Mouse (Mus musculus) heart, embryonic 12.5 days (tissue): ENCODE results near the gene Tax1bp1. TPM values are rescaled to one million over a fixed set of nuclear protein-coding genes. Genes with fewer than 3 reads are reported as not detected.

Experiments used
- ATAC-seq: fragments of 200-750 bp; cut with Nextera tagmentation; 2 replicates; pipeline ENCODE4 v1.8.0; 2017; ENCODE audit warnings: moderate TSS enrichment, moderate library complexity; ENCODE audit not compliant: insufficient number of reproducible peaks, low FRiP score
- H3K27ac ChIP-seq: fragments of 300-500 bp; sonication (generic); 2 replicates; pipeline ENCODE4 v1.5.1; 2016; ENCODE audit warnings: mild to moderate bottlenecking, moderate library complexity; ENCODE audit not compliant: poor library complexity, severe bottlenecking
- H3K27me3 ChIP-seq: fragments of 300-500 bp; sonication (generic); replicated peaks from 2 replicates; pipeline ENCODE4 v1.6.1; 2016; ENCODE audit warnings: mild to moderate bottlenecking, moderate library complexity
- H3K36me3 ChIP-seq: fragments of 300-500 bp; sonication (generic); 2 replicates; pipeline ENCODE4 v1.6.1; 2016; ENCODE audit warnings: mild to moderate bottlenecking, moderate library complexity
- H3K4me1 ChIP-seq: fragments of 300-500 bp; sonication (generic); replicated peaks from 2 replicates; pipeline ENCODE4 v1.6.1; 2016; ENCODE audit warnings: mild to moderate bottlenecking
- H3K4me2 ChIP-seq: fragments of 300-500 bp; sonication (generic); 2 replicates; pipeline ENCODE4 v1.6.1; 2016; ENCODE audit warnings: mild to moderate bottlenecking, moderate library complexity
- H3K4me3 ChIP-seq: fragments of 300-500 bp; sonication (generic); 2 replicates; pipeline ENCODE4 v1.5.1; 2016; ENCODE audit warnings: mild to moderate bottlenecking
- H3K9ac ChIP-seq: fragments of 300-500 bp; sonication (generic); 2 replicates; pipeline ENCODE4 v1.6.1; 2016; ENCODE audit warnings: mild to moderate bottlenecking, moderate library complexity
- H3K9me3 ChIP-seq: fragments of 300-500 bp; sonication (generic); replicated peaks from 2 replicates; pipeline ENCODE4 v1.6.1; 2016; ENCODE audit warnings: mild to moderate bottlenecking, moderate library complexity
- WGBS: fragments of 180-500 bp; shearing (Covaris S2); methylation state at CpG from one replicate; pipeline ENCODE4 v1.1.7; 2016; 5-methylcytosine and 5-hydroxymethylcytosine counted together
- polyA plus RNA-seq: library from polyadenylated mRNA; unstranded; fragments of >200 nt; fragmentation: Nextera tagmentation; extraction: Ambion mirVana; gene quantifications from 2 replicates; pipeline ENCODE4 v1.2.1, GENCODE M21; 2016

Gene Tax1bp1
- polyA plus RNA-seq, 1 experiment from 2014 or later, result 102 TPM

GRCm38 (mm10) chr6:52775350-52775749 lies 61.8 kb downstream of the Tax1bp1 start:
- H3K9me3 ChIP-seq, result no peaks in the 10 kb centered on the region
- H3K27ac ChIP-seq, result no peak overlapping the region
- ATAC-seq, result peak; percentile 45; the same call in 1 of the 2 replicates
- H3K27me3 ChIP-seq, result no peaks in the 10 kb centered on the region
- H3K4me1 ChIP-seq, result peaks cover 8% of the 10 kb centered on the region; the same call in 1 of the 2 replicates
- H3K4me2 ChIP-seq, result no peak overlapping the region
- no peak overlapping the region for H3K4me3 ChIP-seq
- H3K9ac ChIP-seq, result no peak overlapping the region
- WGBS, result 74% methylated on average over 3 of the region's 3 CpGs
- peaks cover 8% of the 10 kb centered on the region; the same call in 1 of the 2 replicates for H3K36me3 ChIP-seq

GRCm38 (mm10) chr6:52775956-52776355 lies 62.4 kb downstream of the Tax1bp1 start:
- Histone ChIP-seq H3K27me3 (no peaks in the 10 kb centered on the region), H3K36me3 (peaks cover 4% of the 10 kb centered on the region; the same call in 1 of the 2 replicates), H3K9me3 (no peaks in the 10 kb centered on the region), H3K4me1 (peaks cover 8% of the 10 kb centered on the region; the same call in 1 of the 2 replicates), H3K27ac (no peak overlapping the region), H3K4me3 (no peak overlapping the region), H3K9ac (no peak overlapping the region), H3K4me2 (no peak overlapping the region)
- 80% methylated on average over 8 of the region's 8 CpGs for WGBS
- ATAC-seq, result no peak

GRCm38 (mm10) chr6:52777034-52777433 lies 63.5 kb downstream of the Tax1bp1 start:
- Histone ChIP-seq H3K9ac (no peak overlapping the region), H3K4me3 (no peak overlapping the region), H3K4me2 (no peak overlapping the region), H3K27ac (no peak overlapping the region), H3K27me3 (no peaks in the 10 kb centered on the region), H3K9me3 (no peaks in the 10 kb centered on the region), H3K36me3 (peaks cover under 1% of the 10 kb centered on the region; the same call in 1 of the 2 replicates), H3K4me1 (peaks cover 8% of the 10 kb centered on the region; the same call in 1 of the 2 replicates)
- no peak for ATAC-seq
- WGBS, result 86% methylated on average over 8 of the region's 8 CpGs

- peaks cover 8% of the 10 kb centered on the region; the same call in 1 of the 2 replicates for H3K4me1 ChIP-seq
Measured at GRCm38 (mm10) chr6:52778523-52778922, 65.0 kb downstream of the Tax1bp1 start.

GRCm38 (mm10) chr6:52779546-52779945 lies 66.0 kb downstream of the Tax1bp1 start:
- Histone ChIP-seq H3K4me2 (no peak overlapping the region), H3K4me3 (no peak overlapping the region), H3K27ac (no peak overlapping the region), H3K9ac (no peak overlapping the region), H3K36me3 (no peaks in the 10 kb centered on the region), H3K4me1 (peaks cover 8% of the 10 kb centered on the region; the same call in 1 of the 2 replicates), H3K9me3 (0 out of 2 replicates have a peak, but pooled peaks cover 2% of the 10 kb centered on the region), H3K27me3 (no peaks in the 10 kb centered on the region)
- no peak for ATAC-seq
- 82% methylated on average over 5 of the region's 5 CpGs for WGBS

More at GRCm38 (mm10) chr6:52778523-52778922, 65.0 kb downstream of the Tax1bp1 start:
- Histone ChIP-seq H3K4me3 (no peak overlapping the region), H3K4me2 (no peak overlapping the region), H3K27ac (no peak overlapping the region), H3K9me3 (no peaks in the 10 kb centered on the region), H3K36me3 (no peaks in the 10 kb centered on the region), H3K9ac (no peak overlapping the region), H3K27me3 (no peaks in the 10 kb centered on the region)
- 89% methylated on average over 5 of the region's 5 CpGs for WGBS
- ATAC-seq, result no peak

- no peaks in the 10 kb centered on the region for H3K9me3 ChIP-seq
- no peaks in the 10 kb centered on the region for H3K36me3 ChIP-seq
- peaks cover 32% of the 10 kb centered on the region for H3K4me1 ChIP-seq
- no peak overlapping the region for H3K27ac ChIP-seq
- no peaks in the 10 kb centered on the region for H3K27me3 ChIP-seq
- H3K4me2 ChIP-seq, result no peak overlapping the region
- no peak overlapping the region for H3K4me3 ChIP-seq
- WGBS, result 44% methylated on average over 10 of the region's 10 CpGs
- no peak overlapping the region for H3K9ac ChIP-seq
- ATAC-seq, result no peak
Measured at GRCm38 (mm10) chr6:52790316-52790715, 76.8 kb downstream of the Tax1bp1 start.

GRCm38 (mm10) chr6:52790781-52791180 lies 77.3 kb downstream of the Tax1bp1 start:
- Histone ChIP-seq H3K4me2 (no peak overlapping the region), H3K9me3 (no peaks in the 10 kb centered on the region), H3K4me1 (peaks cover 34% of the 10 kb centered on the region), H3K4me3 (no peak overlapping the region), H3K27ac (no peak overlapping the region), H3K36me3 (no peaks in the 10 kb centered on the region), H3K27me3 (no peaks in the 10 kb centered on the region), H3K9ac (no peak overlapping the region)
- WGBS, result 74% methylated on average over 4 of the region's 4 CpGs
- ATAC-seq, result no peak

GRCm38 (mm10) chr6:52792455-52792854 lies 78.9 kb downstream of the Tax1bp1 start:
- H3K27me3 ChIP-seq, result no peaks in the 10 kb centered on the region
- 0 out of 2 replicates have a peak, but pooled peaks have one; percentile 14 for ATAC-seq
- H3K36me3 ChIP-seq, result no peaks in the 10 kb centered on the region
- H3K4me1 ChIP-seq, result peaks cover 50% of the 10 kb centered on the region
- 68% methylated on average over 3 of the region's 3 CpGs for whole genome bisulfite sequencing
- peak overlapping the region; percentile 1; the same call in 1 of the 2 replicates for H3K27ac ChIP-seq
- no peak overlapping the region for H3K9ac ChIP-seq
- no peak overlapping the region for H3K4me2 ChIP-seq
- H3K4me3 ChIP-seq, result no peak overlapping the region
- no peaks in the 10 kb centered on the region for H3K9me3 ChIP-seq

GRCm38 (mm10) chr6:52795029-52795841 lies 81.7 kb downstream of the Tax1bp1 start:
- peaks cover 48% of the 10 kb centered on the region for H3K4me1 ChIP-seq
- H3K27ac ChIP-seq, result peak overlapping the region; percentile 75
- no peak overlapping the region for H3K9ac ChIP-seq
- 59% methylated on average over 16 of the region's 16 CpGs for WGBS
- no peaks in the 10 kb centered on the region for H3K9me3 ChIP-seq
- ATAC-seq, result peak; percentile 23; the same call in 1 of the 2 replicates
- H3K27me3 ChIP-seq, result no peaks in the 10 kb centered on the region
- H3K4me2 ChIP-seq, result no peak overlapping the region
- H3K36me3 ChIP-seq, result no peaks in the 10 kb centered on the region
- no peak overlapping the region for H3K4me3 ChIP-seq

- 56% methylated on average over 9 of the region's 9 CpGs for WGBS
- H3K27ac ChIP-seq, result peak overlapping the region; percentile 75
- no peaks in the 10 kb centered on the region for H3K27me3 ChIP-seq
- no peaks in the 10 kb centered on the region for H3K36me3 ChIP-seq
- no peaks in the 10 kb centered on the region for H3K9me3 ChIP-seq
- H3K9ac ChIP-seq, result no peak overlapping the region
- peak; percentile 23 for ATAC-seq
- H3K4me2 ChIP-seq, result no peak overlapping the region
- H3K4me1 ChIP-seq, result peaks cover 43% of the 10 kb centered on the region
- H3K4me3 ChIP-seq, result no peak overlapping the region
Measured at GRCm38 (mm10) chr6:52796035-52796598, 82.6 kb downstream of the Tax1bp1 start.

- H3K36me3 ChIP-seq, result no peaks in the 10 kb centered on the region
- no peak for ATAC-seq
- peak overlapping the region; percentile 75 for H3K27ac ChIP-seq
- H3K4me3 ChIP-seq, result no peak overlapping the region
- no peaks in the 10 kb centered on the region for H3K9me3 ChIP-seq
- WGBS, result 38% methylated on average over 1 of the region's 1 CpGs
- H3K4me1 ChIP-seq, result peaks cover 49% of the 10 kb centered on the region
- H3K9ac ChIP-seq, result no peak overlapping the region
- H3K27me3 ChIP-seq, result no peaks in the 10 kb centered on the region
- H3K4me2 ChIP-seq, result no peak overlapping the region
Measured at GRCm38 (mm10) chr6:52796691-52797090, 83.2 kb downstream of the Tax1bp1 start.
